Mouse (Mus musculus) urinary bladder, postnatal 25 days (tissue): ENCODE results near the gene Larp4b.
"Not testable (repeated sequence)": the region's sequence is repeated elsewhere in the genome, so short reads cannot be mapped to it uniquely, and the experiment has no call there.

Experiments used
- DNase-seq: peaks from one replicate; pipeline ENCODE4 v3.0.0; 2022; ENCODE audit warnings: low spot score

Larp4b gene

GRCm38 (mm10) chr13:9093316-9094155 lies at the start of gene Larp4b:
Larp4b (plus strand) TSS chr13:9093881.
- DNase-seq: peak; percentile 90

DNA sequence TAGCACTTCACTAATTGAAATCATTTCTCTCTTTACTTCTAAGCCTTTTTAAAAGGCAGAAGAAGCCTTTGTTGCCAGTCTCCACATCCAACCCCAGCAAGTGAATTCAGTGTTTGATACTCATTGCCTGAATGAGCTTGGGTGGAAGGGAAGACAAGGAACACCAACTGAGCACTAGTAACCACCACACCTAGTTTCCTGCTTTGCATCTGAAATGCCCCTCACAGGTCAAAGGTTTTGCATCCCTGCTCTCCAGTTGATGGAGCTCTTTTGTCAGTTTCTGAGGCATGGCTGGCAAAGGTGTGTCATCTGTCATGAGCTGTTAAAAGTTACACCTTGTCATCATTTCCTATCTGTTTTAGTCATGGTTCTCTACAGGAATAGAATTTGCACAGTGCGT lies 49.0 kb upstream of the Larp4b start:
- no peak for DNase-seq

DNA sequence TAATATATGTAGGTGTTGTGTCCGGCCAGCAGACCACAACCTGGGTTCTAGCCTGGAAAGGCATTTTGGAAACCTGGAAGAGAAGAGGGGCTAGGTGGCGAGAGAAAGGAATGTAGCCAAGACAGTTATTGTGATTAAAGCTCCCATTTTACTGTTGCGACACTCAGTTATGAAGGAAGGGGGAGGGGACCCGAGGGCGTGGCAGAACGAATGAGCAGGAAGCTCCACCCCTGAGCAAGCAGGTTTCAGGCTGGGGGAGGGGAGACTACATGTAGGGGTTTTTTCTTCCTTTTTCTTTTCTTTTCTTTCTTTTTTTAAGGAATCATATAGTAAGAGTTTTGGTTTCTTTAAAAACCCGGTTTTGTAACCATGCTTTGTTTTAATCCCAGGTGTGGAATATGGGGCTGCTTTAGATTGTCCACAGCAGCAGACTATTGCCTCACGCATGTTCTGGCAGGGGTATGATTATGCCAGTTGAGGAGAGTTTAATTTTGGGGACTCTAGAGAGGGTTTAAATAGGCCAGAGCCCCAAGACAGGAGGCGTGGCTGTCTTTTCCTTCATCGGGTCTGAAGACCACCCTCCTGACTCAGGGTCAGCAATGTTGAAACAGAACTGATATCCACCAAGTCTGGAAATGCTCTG lies 41.5 kb upstream of the Larp4b start:
- DNase-seq: not testable (repeated sequence)

DNA sequence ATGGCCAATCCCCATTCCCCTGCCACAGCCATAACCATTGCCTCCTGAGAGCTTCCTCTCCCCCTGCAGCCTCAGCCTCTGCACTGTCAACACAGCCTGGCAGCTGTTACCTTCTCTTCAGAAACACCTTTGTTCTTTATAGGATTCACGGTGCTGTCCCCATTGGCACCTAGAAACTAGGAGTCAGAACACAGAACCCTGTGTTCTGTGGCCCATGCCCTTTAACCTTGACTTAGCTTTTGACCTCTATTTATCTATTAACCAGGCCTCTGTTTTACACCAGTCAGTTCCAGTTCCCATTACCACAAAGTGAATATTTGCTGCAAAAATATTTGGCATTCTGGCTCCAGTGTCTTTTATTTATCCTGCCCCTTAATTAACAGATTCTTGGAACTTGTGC lies 36.4 kb upstream of the Larp4b start:
- DNase-seq: no peak

GRCm38 (mm10) chr13:9058706-9059105 lies 35.0 kb upstream of the Larp4b start:
- no peak for DNase-seq

DNA sequence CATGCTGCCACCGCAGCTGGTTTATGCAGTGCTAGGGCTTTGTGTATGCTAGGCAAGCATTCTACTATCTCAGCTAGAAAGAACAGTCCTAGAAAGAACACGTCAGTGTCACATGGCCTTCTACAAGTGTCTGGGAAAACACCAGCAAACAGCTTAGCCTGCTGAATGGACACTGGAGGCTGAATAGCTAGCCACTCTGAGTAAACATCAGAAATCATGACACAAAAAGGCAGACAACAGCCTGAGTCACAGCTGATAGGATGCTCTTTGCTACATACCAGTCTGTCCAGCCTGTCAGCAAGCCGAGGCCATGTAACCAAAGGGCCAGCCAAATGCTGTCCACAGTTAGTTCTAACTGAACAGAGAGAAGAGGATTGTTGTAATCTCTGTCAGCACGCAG lies 32.3 kb upstream of the Larp4b start:
- no peak for DNase-seq

DNA sequence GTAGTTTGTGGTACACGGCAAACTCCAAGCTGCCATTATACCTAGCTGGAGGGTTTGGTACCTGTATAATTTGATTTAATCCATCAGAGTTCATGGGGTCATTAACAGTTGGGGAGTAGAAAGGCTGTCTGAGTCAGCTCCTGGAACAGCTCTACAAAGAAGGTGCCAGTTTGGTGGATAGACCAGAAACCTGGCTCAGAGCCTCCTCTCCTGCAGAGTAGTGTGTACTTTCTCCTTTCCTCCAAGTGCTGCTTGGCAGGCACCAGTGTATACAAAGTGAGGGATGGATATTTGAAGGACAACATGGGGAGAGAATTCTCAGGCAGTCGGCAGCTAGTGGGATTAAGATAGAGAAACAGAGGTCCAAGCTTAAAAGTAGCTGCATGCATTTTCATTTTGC lies 29.5 kb upstream of the Larp4b start:
- no peak for DNase-seq

DNA sequence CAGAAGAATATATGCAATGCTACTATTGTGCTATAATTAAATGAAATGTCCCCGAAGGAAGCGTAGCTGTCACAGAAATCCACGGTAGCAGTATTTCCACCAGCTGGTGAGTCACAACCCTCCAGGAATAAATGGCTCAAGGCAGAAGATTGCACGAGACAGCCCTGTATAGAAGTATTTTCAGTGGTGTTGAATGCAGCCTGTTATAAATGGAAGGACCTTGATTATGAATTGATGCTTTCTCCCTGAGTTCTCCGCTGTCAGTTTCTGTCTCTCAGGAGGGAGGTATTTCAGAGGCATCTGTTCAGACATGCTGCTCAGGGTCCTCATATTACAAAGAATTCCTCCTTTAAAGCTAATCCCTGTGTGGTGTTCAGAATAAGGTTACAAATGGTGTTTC lies 27.6 kb upstream of the Larp4b start:
- DNase-seq: no peak

GRCm38 (mm10) chr13:9071008-9071407 lies 22.7 kb upstream of the Larp4b start:
- DNase-seq: peak; percentile 25

DNA sequence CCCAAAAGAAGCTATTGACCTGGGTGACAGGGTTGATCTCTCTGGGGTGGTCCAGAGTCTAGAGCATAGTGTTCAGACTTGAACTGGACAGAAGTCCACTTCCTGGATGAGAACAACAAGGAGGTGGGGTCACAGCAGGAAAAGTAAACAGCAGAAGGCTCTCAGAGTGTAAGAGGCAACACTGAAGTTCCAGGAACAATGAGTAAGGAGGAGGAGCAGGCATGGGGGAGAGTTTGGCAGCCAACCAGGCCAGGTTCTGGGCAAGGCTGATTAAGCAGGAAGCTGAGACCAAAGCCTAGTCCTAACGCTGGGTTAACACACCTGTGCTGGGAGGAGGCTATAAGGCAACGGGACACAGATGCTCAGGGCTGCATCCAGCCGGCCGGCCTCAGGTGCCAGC lies 19.9 kb upstream of the Larp4b start:
- DNase-seq: peak; percentile 9

DNA sequence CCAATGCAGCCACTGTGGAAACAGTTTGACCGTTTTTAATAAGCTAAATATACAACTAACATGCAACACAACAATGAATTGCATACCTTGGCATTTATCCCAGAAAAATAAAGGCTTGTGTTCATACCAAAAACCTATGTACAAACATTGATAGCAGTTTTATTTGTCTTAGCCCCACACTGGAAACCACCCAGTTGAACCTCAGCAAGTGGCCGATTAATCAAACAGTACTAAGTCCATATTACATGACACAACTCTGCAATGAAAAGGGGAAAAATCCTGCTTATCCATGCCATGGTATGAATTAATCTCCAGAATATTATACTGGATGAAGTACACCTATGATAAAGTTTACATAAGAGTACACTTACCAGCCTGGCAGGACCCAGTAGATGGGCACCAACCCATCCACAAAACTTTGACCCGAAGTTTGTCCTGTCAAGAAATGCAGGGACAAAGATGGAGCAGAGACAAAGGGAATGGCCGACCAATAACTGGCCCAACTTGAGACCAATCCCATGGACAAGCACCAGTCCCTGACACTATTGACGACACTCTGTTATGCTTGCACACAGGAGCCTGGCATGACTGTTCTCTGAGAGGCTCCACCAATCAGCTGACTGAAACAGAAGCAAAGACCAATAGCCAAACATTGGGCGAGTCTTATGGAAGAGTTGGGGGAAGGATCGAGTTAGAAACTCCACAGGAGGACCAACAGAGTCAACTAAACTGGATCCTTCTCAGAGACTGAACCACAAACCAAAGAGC lies 17.7 kb upstream of the Larp4b start:
- DNase-seq: no peak

- no peak for DNase-seq
Measured at GRCm38 (mm10) chr13:9082128-9082883, 11.4 kb upstream of the Larp4b start.

DNA sequence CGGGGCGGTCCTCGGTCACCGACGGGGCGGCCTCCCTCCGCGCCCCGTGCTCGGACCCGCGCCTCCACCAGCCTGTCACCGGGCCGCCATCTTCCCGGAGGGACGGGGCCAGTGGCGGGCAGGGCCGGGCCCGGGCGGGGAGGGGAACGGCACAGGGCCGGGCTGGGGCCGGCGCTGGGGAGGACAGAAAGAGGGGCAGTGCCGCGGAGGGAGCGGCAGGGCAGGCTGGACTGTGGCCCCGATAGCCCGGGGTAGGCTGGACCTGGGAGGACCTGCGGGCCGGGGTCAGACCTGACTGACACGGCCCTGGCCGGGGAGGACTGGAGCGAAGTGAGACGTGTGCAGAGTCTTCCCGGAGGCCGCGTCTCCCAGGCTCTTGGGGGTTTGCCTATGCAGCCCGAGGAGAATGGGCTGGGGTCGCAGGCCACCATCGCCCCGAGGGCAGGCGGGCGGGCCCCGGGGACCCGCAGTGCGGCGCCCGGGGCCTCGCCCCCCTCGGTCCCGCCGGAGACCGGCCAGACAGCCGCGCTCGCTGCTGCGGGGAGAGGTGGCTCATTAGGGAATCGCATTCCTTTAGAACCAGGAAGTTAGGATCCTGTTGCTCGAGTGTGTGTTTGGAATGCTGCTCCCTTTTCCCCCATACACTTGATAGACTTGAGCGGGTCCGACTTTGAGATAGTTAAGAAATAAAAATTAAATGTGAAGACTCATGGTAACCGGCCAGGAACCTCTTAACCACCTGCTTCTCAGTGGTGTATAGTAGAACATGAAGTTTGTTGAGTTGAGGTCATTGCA lies 702 bp downstream of the Larp4b start:
- peak; percentile 40 for DNase-seq

DNA sequence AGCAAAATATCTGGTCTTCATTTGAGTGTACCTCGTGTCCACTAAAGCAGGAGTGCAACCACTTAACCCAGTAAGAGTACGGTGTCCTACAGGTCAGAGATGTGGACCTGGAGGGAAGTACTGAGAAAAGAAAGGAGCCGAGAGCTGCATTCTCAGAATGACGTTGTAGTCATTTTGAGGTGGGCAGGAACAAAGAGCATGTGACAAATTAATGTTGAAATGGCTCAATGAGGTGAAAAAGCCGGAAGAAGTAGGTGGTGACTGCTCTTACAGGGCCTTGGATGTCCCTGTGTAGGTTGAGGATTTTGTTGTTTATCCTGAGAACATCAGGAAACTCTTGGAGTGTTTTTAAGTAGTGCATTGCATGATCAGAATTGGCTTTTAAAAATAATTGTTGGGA lies 5.6 kb downstream of the Larp4b start:
- no peak for DNase-seq

- DNase-seq: no peak
Measured at GRCm38 (mm10) chr13:9100517-9100916, 6.8 kb downstream of the Larp4b start.

- no peak for DNase-seq
Measured at GRCm38 (mm10) chr13:9106246-9106645, 12.6 kb downstream of the Larp4b start.

DNA sequence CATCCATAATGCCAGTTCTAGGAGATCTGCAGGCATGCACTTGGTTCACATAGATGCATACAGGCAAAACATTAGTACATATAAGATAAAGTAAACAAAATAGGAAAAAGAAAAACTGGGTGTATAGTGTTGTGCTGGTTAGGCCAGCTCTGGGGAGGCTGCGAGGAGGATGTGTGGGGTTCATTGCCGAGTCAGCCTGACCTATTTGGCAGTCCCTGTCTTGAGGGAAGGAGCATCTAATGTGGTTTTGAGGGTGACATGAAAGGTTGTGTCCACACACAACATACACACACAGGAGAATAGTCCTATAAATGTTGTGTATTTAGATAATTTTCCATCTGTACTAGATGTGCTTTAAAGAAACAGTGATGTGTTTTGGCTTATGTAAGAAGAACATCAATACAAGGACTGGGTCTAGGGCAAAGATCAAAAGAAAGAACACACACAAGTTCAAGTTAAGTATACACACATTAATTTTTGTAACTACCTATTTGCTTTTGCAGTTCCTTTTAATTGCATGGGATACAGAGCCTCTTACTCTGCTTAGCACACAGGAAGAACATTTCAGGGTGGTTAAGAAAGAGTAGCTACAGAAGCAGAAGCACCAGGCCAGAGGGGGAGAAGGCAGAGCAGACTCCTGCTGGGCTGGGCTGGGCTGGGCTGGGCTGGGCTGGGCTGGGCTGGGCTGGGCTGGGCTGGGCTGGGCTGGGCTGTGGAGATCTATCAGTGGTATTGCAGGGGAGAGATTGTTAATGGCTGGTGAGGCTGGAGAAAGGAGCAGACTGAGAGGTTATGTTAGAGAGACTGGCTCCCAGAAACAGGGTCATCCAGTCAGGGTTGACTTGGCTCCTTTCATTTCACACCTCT lies 13.5 kb downstream of the Larp4b start:
- DNase-seq: no peak

DNA sequence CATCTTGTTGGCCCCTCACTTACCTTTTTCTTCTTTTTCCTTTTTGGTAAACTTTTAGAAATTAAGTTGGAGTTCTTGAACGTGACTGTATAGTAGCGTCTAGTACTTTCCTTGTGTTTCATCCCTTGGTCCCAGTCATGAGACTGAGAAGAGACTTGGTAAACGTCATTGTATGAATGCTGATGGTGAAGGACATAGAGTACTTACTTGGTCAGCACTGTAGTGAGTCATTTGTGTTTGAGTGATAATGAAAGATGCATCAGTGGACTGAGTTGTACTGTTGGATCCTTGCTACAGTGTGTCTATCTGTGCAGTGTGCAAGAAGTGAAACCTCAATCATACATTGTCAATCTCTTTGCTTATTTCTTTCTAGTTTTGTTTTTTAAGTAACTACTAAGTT lies 20.1 kb downstream of the Larp4b start:
- DNase-seq: no peak

- no peak for DNase-seq
Measured at GRCm38 (mm10) chr13:9120835-9121542, 27.3 kb downstream of the Larp4b start.

- no peak for DNase-seq
Measured at GRCm38 (mm10) chr13:9122045-9122444, 28.4 kb downstream of the Larp4b start.
